Mouse (Mus musculus) MEL (cell line): ENCODE data around the gene Ufm1. TPM values are rescaled to one million over a fixed set of nuclear protein-coding genes. Genes with fewer than 3 reads are reported as not detected.
A peak's percentile ranks its signal among the peaks of the same experiment; 100 is the strongest.

Experiments used
- DNase-seq: peaks from one replicate; pipeline ENCODE4 v3.0.0; 2011; ENCODE audit warnings: low read depth, low spot score
- H3K27ac ChIP-seq: 2 replicates; pipeline ENCODE4 v1.5.1; 2012; ENCODE audit warnings: low read depth, mild to moderate bottlenecking, control low read depth, low read length, moderate library complexity; ENCODE audit not compliant: control insufficient read depth
- H3K27me3 ChIP-seq, 2 experiments: fragments of 150-350 bp in 1 of 2; sonication (generic) in 1 of 2; 2 replicates each; pipeline ENCODE4 v1.6.1; 2012; ENCODE audit warnings: low read length in 2 of 2, mild to moderate bottlenecking in 2 of 2, improper control_type of control experiment in 1 of 2, moderate library complexity in 1 of 2; ENCODE audit not compliant: insufficient read depth in 2 of 2, control insufficient read depth in 1 of 2
- H3K36me3 ChIP-seq, 2 experiments: 2 replicates each; pipeline ENCODE4 v1.6.1; 2012 to 2014; ENCODE audit warnings: low read length in 2 of 2, improper control_type of control experiment in 1 of 2, inconsistent platforms in 1 of 2, mild to moderate bottlenecking in 1 of 2; ENCODE audit not compliant: insufficient read depth in 2 of 2, control insufficient read depth in 1 of 2
- H3K4me1 ChIP-seq, 2 experiments: fragments of 150-350 bp in 1 of 2; sonication (generic) in 1 of 2; 2 replicates each; pipeline ENCODE4 v1.6.1; 2012; ENCODE audit warnings: low read length in 2 of 2, improper control_type of control experiment in 1 of 2, mild to moderate bottlenecking in 1 of 2; ENCODE audit not compliant: insufficient read depth in 2 of 2, control insufficient read depth in 1 of 2
- H3K4me3 ChIP-seq, 2 experiments: fragments of 150-350 bp in 1 of 2; sonication (generic) in 1 of 2; 2 replicates each; pipeline ENCODE4 v1.5.1; 2012; ENCODE audit warnings: low read depth in 2 of 2, low read length in 2 of 2, mild to moderate bottlenecking in 2 of 2, moderate library complexity in 2 of 2, control low read depth in 1 of 2, improper control_type of control experiment in 1 of 2; ENCODE audit not compliant: control insufficient read depth in 1 of 2, insufficient read depth in 1 of 2
- H3K79me2 ChIP-seq: 2 replicates; pipeline ENCODE4 v1.6.1; 2012; ENCODE audit warnings: mild to moderate bottlenecking, low read length, moderate library complexity; ENCODE audit not compliant: control insufficient read depth, poor library complexity, insufficient read depth
- H3K9ac ChIP-seq: 2 replicates; pipeline ENCODE4 v1.6.1; 2012; ENCODE audit warnings: low read depth, mild to moderate bottlenecking, control low read depth, low read length, moderate library complexity; ENCODE audit not compliant: control insufficient read depth, poor library complexity, severe bottlenecking
- H3K9me3 ChIP-seq: fragments of 150-350 bp; sonication (generic); replicated peaks from 2 replicates; pipeline ENCODE4 v1.6.1; 2012; ENCODE audit warnings: mild to moderate bottlenecking, low read length, improper control_type of control experiment, moderate library complexity; ENCODE audit not compliant: insufficient read depth
- BHLHE40 ChIP-seq: IDR thresholded peaks from 2 replicates; pipeline ENCODE4 v1.6.1; 2012; ENCODE audit warnings: low read depth, mild to moderate bottlenecking, inconsistent platforms, low read length, improper control_type of control experiment, borderline replicate concordance
- JUND ChIP-seq: IDR thresholded peaks from 2 replicates; pipeline ENCODE4 v1.6.1; 2011; ENCODE audit warnings: low read depth, mild to moderate bottlenecking, improper control_type of control experiment, low read length
- KAT2A ChIP-seq: conservative IDR thresholded peaks from 2 replicates; pipeline ENCODE4 v1.6.1; 2012; ENCODE audit warnings: low read depth, low read length, improper control_type of control experiment, inconsistent platforms
- MAZ ChIP-seq: IDR thresholded peaks from 2 replicates; pipeline ENCODE4 v1.6.1; 2012; ENCODE audit warnings: low read depth, mild to moderate bottlenecking, inconsistent platforms, low read length, improper control_type of control experiment
- MYB ChIP-seq: IDR thresholded peaks from 2 replicates; pipeline ENCODE4 v1.6.1; 2011; ENCODE audit warnings: mild to moderate bottlenecking, low read depth, low read length, improper control_type of control experiment
- MYC ChIP-seq: IDR thresholded peaks from 2 replicates; pipeline ENCODE4 v1.6.1; 2011; ENCODE audit warnings: low read depth, mild to moderate bottlenecking, low read length, improper control_type of control experiment, moderate library complexity
- POLR2A ChIP-seq, 2 experiments: IDR thresholded peaks; 2 replicates each; pipeline ENCODE4 v1.6.1; 2011 to 2012; ENCODE audit warnings: low read length in 2 of 2, mild to moderate bottlenecking in 2 of 2, control low read depth in 1 of 2, improper control_type of control experiment in 1 of 2, low read depth in 1 of 2, moderate library complexity in 1 of 2; ENCODE audit not compliant: control insufficient read depth in 1 of 2, insufficient read depth in 1 of 2, poor library complexity in 1 of 2
- POLR2AphosphoS2 ChIP-seq: IDR thresholded peaks from 2 replicates; pipeline ENCODE4 v1.6.1; 2011; ENCODE audit warnings: low read length, improper control_type of control experiment
- SIN3A ChIP-seq: IDR thresholded peaks from 2 replicates; pipeline ENCODE4 v1.6.1; 2012; ENCODE audit warnings: low read length, improper control_type of control experiment, inconsistent platforms
- UBTF ChIP-seq: IDR thresholded peaks from 2 replicates; pipeline ENCODE4 v1.6.1; 2012; ENCODE audit warnings: low read depth, mild to moderate bottlenecking, inconsistent platforms, low read length, improper control_type of control experiment, moderate library complexity, borderline replicate concordance; ENCODE audit not compliant: insufficient read depth
- ZKSCAN1 ChIP-seq: IDR thresholded peaks from 2 replicates; pipeline ENCODE4 v1.6.1; 2012; ENCODE audit warnings: low read depth, mild to moderate bottlenecking, inconsistent platforms, low read length, improper control_type of control experiment, moderate library complexity
- polyA plus RNA-seq, 2 experiments: library from polyadenylated mRNA; stranded (reverse) in 1 of 2; unstranded in 1 of 2; fragments of >175 nt in 1 of 2; fragments of >200 nt in 1 of 2; gene quantifications; 2 replicates each; pipeline versions ENCODE4 v1.2.1 to v1.2.4; 2012; ENCODE audit warnings: low replicate concordance in 2 of 2, low read depth in 1 of 2; ENCODE audit not compliant: insufficient read length in 2 of 2, insufficient read depth in 1 of 2, missing spikeins in 1 of 2
- total RNA-seq: library from RNA; depleted of rRNA; stranded (reverse); fragments of 300-350 nt; gene quantifications from 2 replicates; pipeline ENCODE4 v1.2.3, GENCODE M21; 2012

Gene Ufm1
- total and polyA plus RNA-seq, 3 experiments: 77.5 to 79.7 TPM; not detected in 1

DNA sequence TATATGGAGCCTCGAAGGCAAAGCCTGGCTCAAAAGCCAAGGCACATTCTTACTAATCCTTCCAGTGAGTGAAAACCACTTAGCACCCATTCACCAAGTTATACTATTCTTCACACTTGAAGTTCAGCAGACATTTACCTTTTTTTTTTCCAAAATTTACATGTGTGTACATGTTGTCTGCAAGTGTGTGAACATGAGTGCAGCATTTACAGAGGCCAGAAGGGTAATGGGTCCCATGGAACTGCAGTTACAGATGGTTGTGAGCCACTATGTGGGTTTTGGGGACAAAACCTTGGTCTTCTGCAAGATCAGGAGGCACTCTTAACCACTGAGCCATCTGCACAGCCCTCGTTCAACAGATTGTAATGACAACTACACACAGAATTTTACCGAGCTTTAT lies 8.8 kb downstream of the Ufm1 start:
- peaks cover 0 to 6% of the 10 kb centered on the region in 2 experiments; a peak in 2 of 4 replicates for H3K36me3 ChIP-seq
- no peaks in the 10 kb centered on the region for H3K27me3 ChIP-seq
- H3K4me1 ChIP-seq: no peaks in the 10 kb centered on the region
- DNase-seq: no peak
- no peak overlapping the region for H3K4me3 ChIP-seq
- no peak overlapping the region for H3K9ac ChIP-seq
- H3K9me3 ChIP-seq: no peaks in the 10 kb centered on the region
- H3K27ac ChIP-seq: no peak overlapping the region
- TF ChIP-seq KAT2A: no peak
- no peak for TF ChIP-seq MYC
- H3K79me2 ChIP-seq: no peaks in the 10 kb centered on the region

DNA sequence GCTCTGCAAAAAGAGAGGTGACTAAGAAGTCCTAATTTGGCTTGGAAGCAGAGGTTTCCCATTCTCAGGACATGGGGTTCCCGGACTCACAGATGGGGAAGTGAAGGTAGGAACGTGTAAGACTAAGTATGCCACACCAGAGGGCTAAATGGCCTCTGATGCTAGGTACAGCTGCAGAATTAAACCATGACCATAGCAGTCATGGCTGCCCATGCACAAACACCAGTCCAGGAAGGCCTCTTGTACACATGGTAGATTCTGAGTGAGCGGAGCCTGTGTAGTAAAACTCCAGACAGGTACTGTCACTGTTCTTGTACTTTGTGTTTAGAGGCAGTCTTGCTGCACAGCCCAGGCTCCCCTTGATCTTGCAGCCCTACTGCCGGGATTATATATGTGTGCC lies 9.4 kb downstream of the Ufm1 start:
- no peak overlapping the region for H3K9ac ChIP-seq
- H3K4me3 ChIP-seq: no peak overlapping the region
- no peak overlapping the region for H3K27ac ChIP-seq
- no peaks in the 10 kb centered on the region for H3K9me3 ChIP-seq
- no peaks in the 10 kb centered on the region for H3K27me3 ChIP-seq
- no peak for DNase-seq
- TF ChIP-seq BHLHE40 (no peak), POLR2A (IDR thresholded peaks at IDR 0.05; ENCODE audit: control insufficient read depth in 1 of 2, insufficient read depth in 1 of 2, low read depth in 1 of 2, low read length in 2 of 2, poor library complexity in 1 of 2) (peak in 1 of 2 experiments; percentile 28; a peak in 1 of 4 replicates)
- no peaks in the 10 kb centered on the region for H3K79me2 ChIP-seq
- no peaks in the 10 kb centered on the region for H3K4me1 ChIP-seq
- H3K36me3 ChIP-seq: peaks cover 0 to 6% of the 10 kb centered on the region in 2 experiments; a peak in 2 of 4 replicates

DNA sequence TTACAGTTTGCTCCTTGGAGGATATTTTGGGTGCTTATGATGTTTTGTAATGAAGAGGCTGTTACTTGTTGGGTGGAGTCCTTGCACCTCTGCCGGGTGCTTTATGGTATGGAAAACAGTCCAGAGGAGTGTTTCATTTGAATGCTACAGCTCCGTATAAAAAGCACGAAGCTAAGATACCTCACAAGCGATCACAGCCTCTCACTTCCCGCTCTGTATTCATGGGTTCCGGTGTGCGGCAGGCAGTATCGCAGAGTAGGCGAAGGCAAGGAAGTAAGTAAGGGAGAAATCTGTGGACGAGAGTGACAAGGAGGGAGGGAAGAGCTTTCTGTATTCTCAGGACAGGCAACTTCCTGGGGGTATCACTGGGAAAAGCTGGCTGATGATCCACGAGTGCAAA lies 15.4 kb downstream of the Ufm1 start:
- Histone ChIP-seq H3K4me3 (no peak overlapping the region), H3K27me3 (no peaks in the 10 kb centered on the region; a peak in 1 of 4 replicates), H3K27ac (no peak overlapping the region), H3K36me3 (no peaks in the 10 kb centered on the region), H3K4me1 (no peaks in the 10 kb centered on the region), H3K9ac (no peak overlapping the region), H3K79me2 (no peaks in the 10 kb centered on the region), H3K9me3 (no peaks in the 10 kb centered on the region)
- no peak for DNase-seq
- TF ChIP-seq UBTF (no peak), JUND (no peak), KAT2A (no peak), POLR2AphosphoS2 (no peak), SIN3A (no peak), MAZ (no peak), ZKSCAN1 (no peak)

DNA sequence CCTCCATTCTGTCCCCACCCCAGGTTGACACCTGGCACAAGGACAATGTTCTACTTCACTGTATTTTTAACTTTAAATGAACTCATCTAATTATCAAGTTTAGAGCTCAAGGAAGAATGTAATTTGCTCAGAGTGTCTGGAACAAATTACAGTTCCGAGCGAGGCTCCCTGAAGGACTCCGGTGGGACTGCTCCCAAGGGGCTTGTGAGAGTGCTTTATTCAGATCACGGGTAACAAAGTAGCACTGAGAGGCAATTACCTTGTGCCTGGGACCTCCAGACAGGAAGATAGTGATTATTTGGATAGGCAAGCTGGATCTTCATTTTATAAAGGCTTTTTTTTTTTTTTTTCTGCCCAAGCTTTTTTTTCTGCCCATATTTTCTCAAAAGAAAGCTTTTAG lies 15.9 kb downstream of the Ufm1 start:
- DNase-seq: no peak
- no peak overlapping the region for H3K9ac ChIP-seq
- H3K27ac ChIP-seq: no peak overlapping the region
- H3K27me3 ChIP-seq: no peaks in the 10 kb centered on the region; a peak in 1 of 4 replicates
- no peaks in the 10 kb centered on the region for H3K79me2 ChIP-seq
- TF ChIP-seq MYB: no peak
- H3K36me3 ChIP-seq: no peaks in the 10 kb centered on the region
- H3K4me1 ChIP-seq: no peaks in the 10 kb centered on the region
- no peak overlapping the region for H3K4me3 ChIP-seq
- no peaks in the 10 kb centered on the region for H3K9me3 ChIP-seq
